Mouse (Mus musculus) embryonic fibroblast, embryonic 13.5 days (primary cell): ENCODE measurements at regions not wholly inside any gene's neighbourhood (a gene's known extent, or its start where the extent isn't known, plus 50 kb on each side); places are given as distances from the start of the nearest gene placed in this dataset.
"Not testable (repeated sequence)": the region's sequence is repeated elsewhere in the genome, so short reads cannot be mapped to it uniquely, and the experiment has no call there.

Experiments used
- CTCF ChIP-seq: IDR thresholded peaks from 2 replicates; pipeline ENCODE4 v1.5.1; 2011; ENCODE audit warnings: mild to moderate bottlenecking, control low read depth, low read length, moderate library complexity, borderline replicate concordance; ENCODE audit not compliant: insufficient read depth
- POLR2A ChIP-seq: IDR thresholded peaks from 2 replicates; pipeline ENCODE4 v1.6.1; 2011; ENCODE audit warnings: low read depth, mild to moderate bottlenecking, control low read depth, low read length, moderate library complexity

- TF ChIP-seq POLR2A, CTCF: not testable (repeated sequence)
Measured at GRCm38 (mm10) chr11:40478171-40478570, 216.8 kb downstream of the Mat2b start.
